Mouse (Mus musculus): ENCODE measurements around the gene 1700020A23Rik.

1700020A23Rik gene

GRCm38 (mm10) chr2:130451086-130451726, 46.1 kb downstream of the 1700020A23Rik start:
- DNase-seq = no peak

DNA sequence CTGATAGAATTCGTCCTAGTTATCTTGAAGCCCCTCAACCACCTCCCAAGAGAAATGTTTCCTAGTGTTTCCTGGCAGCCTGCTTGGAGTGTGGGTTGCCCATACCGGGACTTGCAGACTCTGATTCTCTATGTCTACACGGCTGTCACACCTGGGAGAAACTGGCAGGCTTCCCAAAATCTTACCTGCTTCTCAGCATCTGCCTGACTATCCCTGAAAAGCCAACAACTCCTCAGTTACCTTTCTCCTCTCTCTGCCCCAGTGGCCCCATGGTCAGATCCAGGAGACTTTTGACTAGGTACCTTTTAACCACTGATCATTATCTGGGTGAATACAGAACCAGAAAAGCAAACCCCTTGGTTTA, 46.6 kb downstream of the 1700020A23Rik start:
- no peak for DNase-seq

GRCm38 (mm10) chr2:130452266-130452665, 47.2 kb downstream of the 1700020A23Rik start:
- no peak for DNase-seq

DNA sequence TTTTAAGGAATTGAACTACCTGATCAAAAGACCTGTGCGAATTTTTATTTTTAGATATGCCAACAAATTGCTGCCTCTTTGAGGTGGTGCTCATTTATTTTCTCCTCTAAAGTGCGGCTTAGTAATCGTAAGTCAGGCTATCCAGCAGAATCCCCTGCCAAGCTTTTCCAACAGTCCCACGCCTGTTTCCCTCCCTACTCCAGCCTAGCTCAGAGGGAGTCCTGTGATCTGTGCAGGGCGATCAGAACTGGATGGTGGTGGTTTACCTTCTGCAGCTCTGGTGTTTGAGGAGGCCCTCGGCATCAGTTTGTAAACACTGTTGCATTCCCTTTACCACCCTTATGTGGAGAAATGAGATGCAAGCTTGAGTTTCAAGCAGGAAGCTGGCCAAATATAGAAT, 48.4 kb downstream of the 1700020A23Rik start:
- DNase-seq = no peak

DNA sequence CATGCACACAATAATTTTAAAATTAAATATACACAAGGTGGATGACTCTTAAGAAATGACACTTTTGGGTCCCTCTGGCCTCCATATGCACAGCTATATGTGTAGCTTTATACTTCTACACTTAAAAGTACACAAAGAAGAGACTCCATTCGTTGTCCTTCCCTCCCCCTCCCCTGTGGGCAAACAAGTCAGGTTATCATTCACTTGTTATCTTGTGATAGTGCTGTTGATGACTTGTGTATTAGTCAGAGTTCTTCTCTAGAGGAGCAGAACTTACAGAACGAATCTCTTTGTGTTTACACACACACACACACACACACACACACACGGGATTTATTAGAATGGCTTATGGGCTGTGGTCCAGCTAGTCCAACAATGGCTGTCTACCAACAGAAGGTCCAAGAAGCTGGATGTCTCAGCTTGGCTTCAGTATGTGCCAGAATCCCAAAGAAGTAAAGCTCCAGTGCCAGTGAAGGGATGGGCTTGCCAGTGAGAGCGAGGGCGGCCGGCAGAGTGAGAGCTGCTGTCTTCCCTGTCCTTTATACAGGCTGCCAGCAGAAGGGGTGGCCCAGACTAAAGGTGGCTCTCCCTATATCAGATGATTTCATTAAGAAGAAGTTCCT, 49.8 kb downstream of the 1700020A23Rik start:
- no peak for DNase-seq

Data from thymus, postnatal 14 days (tissue).